In the genomic region with DNA sequence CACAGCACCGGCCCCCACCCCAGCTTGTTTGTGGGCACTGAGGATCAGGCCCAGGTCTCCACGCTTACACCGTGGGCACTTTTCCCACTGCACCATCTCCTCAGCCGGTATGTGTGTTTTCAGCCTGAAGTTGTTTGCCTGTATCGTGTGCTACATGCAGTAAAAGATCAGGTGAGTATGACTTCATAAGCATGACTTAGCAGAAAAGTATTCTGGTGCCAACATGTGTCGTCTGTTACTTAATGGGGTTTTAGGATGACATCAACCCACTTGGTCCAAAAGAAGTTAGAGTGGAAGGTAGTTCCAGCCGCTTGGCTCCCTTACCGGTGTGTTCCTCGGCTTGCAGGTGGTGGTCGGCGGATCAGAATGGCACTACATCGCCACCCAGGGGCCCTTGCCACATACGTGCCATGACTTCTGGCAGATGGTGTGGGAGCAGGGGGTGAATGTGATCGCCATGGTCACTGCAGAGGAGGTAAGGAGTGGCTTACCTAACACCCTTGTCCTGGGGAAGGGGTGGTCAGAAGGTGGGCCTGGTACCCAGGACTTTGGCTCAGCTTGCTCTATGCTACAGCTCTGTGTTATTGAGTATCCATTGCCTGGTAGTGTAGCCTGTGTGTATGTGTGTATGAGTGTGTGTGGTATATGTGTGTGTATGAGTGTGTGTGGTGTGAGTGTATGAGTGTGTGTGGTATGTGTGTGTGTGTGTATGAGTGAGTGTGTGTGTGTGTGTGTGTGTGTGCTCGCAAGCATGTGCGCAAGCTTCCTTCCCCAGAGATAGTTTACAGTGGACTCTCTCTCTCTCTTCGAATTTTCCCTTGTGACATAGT, we compare ENCODE assay signal across 10 mouse cellular contexts.
DNase-seq lines count a peak whose midpoint lies in the region; ATAC-seq and TF ChIP-seq lines count a peak whose summit lies in the region.
"Had no signal": no experiment of that assay in that cellular context is flagged by ENCODE, and none has a peak within 500 bp of the region (broad histone marks: within the 10 kb centered on the region; RNA-seq: fewer than 3 reads in every experiment).

No protein-coding gene starts in this region.

- H3K27ac ChIP-seq in embryonic facial prominence, embryonic 12.5 days: peak overlapping the region; percentile 74
- no peak overlapping the region; the same call in 1 of the 2 replicates for H3K27ac ChIP-seq in embryonic facial prominence, embryonic 10.5 days (replicated peaks)
- H3K27ac ChIP-seq in lung, embryonic 14.5 days (ENCODE audit: low read depth): peak overlapping the region; percentile 82
- H3K27ac ChIP-seq in intestine, embryonic 15.5 days: 0 out of 2 replicates have a peak overlapping the region, but pooled peaks have one; percentile 27
- no peak overlapping the region for H3K27ac ChIP-seq in thymus, adult 2 months (ENCODE audit: control insufficient read depth, insufficient read depth, low read length)
- H3K27ac ChIP-seq: hindbrain, embryonic 14.5 days; limb, embryonic 13.5 days had no signal

- peaks cover 14% of the 10 kb centered on the region for H3K4me1 ChIP-seq in embryonic facial prominence, embryonic 12.5 days
- peaks cover 12% of the 10 kb centered on the region for H3K4me1 ChIP-seq in embryonic facial prominence, embryonic 10.5 days
- H3K4me1 ChIP-seq in lung, embryonic 14.5 days (ENCODE audit: insufficient read depth): 0 out of 2 replicates have a peak, but pooled peaks cover 4% of the 10 kb centered on the region
- H3K4me1 ChIP-seq in intestine, embryonic 15.5 days (replicated peaks): no peaks in the 10 kb centered on the region
- H3K4me1 ChIP-seq in thymus, adult 2 months (replicated peaks; ENCODE audit: control insufficient read depth, insufficient read depth, low read length): peaks cover 35% of the 10 kb centered on the region

- H3K36me3 ChIP-seq in embryonic facial prominence, embryonic 12.5 days: peaks cover 41% of the 10 kb centered on the region
- peaks cover 40% of the 10 kb centered on the region for H3K36me3 ChIP-seq in embryonic facial prominence, embryonic 10.5 days (replicated peaks)
- H3K36me3 ChIP-seq in lung, embryonic 14.5 days (ENCODE audit: insufficient read depth): peaks cover 49% of the 10 kb centered on the region
- peaks cover 8% of the 10 kb centered on the region for H3K36me3 ChIP-seq in intestine, embryonic 15.5 days
- H3K36me3 ChIP-seq in thymus, adult 2 months (ENCODE audit: control insufficient read depth, insufficient read depth, low read length): no peaks in the 10 kb centered on the region

- no peaks in the 10 kb centered on the region for H3K27me3 ChIP-seq in embryonic facial prominence, embryonic 12.5 days
- no peaks in the 10 kb centered on the region for H3K27me3 ChIP-seq in embryonic facial prominence, embryonic 10.5 days (replicated peaks; ENCODE audit: low read depth, poor library complexity, severe bottlenecking)
- H3K27me3 ChIP-seq in lung, embryonic 14.5 days (ENCODE audit: insufficient read depth, low read length): no peaks in the 10 kb centered on the region
- H3K27me3 ChIP-seq in intestine, embryonic 15.5 days (replicated peaks): no peaks in the 10 kb centered on the region
- H3K27me3 ChIP-seq in thymus, adult 2 months (ENCODE audit: control insufficient read depth, insufficient read depth, low read length): no peaks in the 10 kb centered on the region
- H3K27me3 ChIP-seq: limb, embryonic 13.5 days had no signal

- H3K9me3 ChIP-seq in embryonic facial prominence, embryonic 12.5 days: no peaks in the 10 kb centered on the region
- no peaks in the 10 kb centered on the region for H3K9me3 ChIP-seq in embryonic facial prominence, embryonic 10.5 days
- H3K9me3 ChIP-seq in lung, embryonic 14.5 days (ENCODE audit: low read depth, low read length): no peaks in the 10 kb centered on the region
- H3K9me3 ChIP-seq in intestine, embryonic 15.5 days: no peaks in the 10 kb centered on the region
- H3K9me3 ChIP-seq: limb, embryonic 13.5 days had no signal

- WGBS in embryonic facial prominence, embryonic 12.5 days: 84% methylated on average over 17 of the region's 17 CpGs
- WGBS in embryonic facial prominence, embryonic 10.5 days: 89% methylated on average over 17 of the region's 17 CpGs
- 70% methylated on average over 17 of the region's 17 CpGs for WGBS in lung, embryonic 14.5 days
- 84% methylated on average over 17 of the region's 17 CpGs for WGBS in intestine, embryonic 15.5 days
- WGBS in thymus, adult 2 months: 78% methylated on average over 17 of the region's 17 CpGs

- H3K9ac ChIP-seq in embryonic facial prominence, embryonic 12.5 days: no peak overlapping the region
- H3K9ac ChIP-seq in lung, embryonic 14.5 days: no peak overlapping the region
- H3K9ac ChIP-seq in intestine, embryonic 15.5 days: no peak overlapping the region
- H3K9ac ChIP-seq: hindbrain, embryonic 14.5 days; limb, embryonic 13.5 days had no signal

- TF ChIP-seq POLR2A in thymus, adult 2 months (IDR thresholded peaks at IDR 0.05; ENCODE audit: control insufficient read depth, extremely low read depth, insufficient read depth, low read length, poor library complexity): no peak

- ATAC-seq in embryonic facial prominence, embryonic 12.5 days (ENCODE audit: insufficient number of reproducible peaks, insufficient read depth, low FRiP score, low TSS enrichment): no peak
- ATAC-seq in lung, embryonic 14.5 days (ENCODE audit: insufficient read depth): peak; percentile 53
- peak; percentile 31 for ATAC-seq in intestine, embryonic 15.5 days

- DNase-seq in embryonic facial prominence, embryonic 10.5 days (ENCODE audit: low spot score): no peak
- DNase-seq in lung, embryonic 14.5 days: peak; percentile 47
- DNase-seq in lung, postnatal 10 days: no peak
- peak; percentile 56 for DNase-seq in thymus, adult 2 months
- no peak for DNase-seq in cerebellum, postnatal 25 days
- no peak for DNase-seq in gastrocnemius, adult 8-10 months (ENCODE audit: low spot score in 2 of 2)

- no peak overlapping the region for H3K4me2 ChIP-seq in embryonic facial prominence, embryonic 12.5 days (replicated peaks)
- 0 out of 2 replicates have a peak overlapping the region, but pooled peaks have one; percentile 7 for H3K4me2 ChIP-seq in lung, embryonic 14.5 days
- H3K4me2 ChIP-seq in intestine, embryonic 15.5 days (replicated peaks): no peak overlapping the region
- H3K4me2 ChIP-seq: hindbrain, embryonic 14.5 days; limb, embryonic 13.5 days had no signal

- TF ChIP-seq CTCF in lung, embryonic 14.5 days (IDR thresholded peaks at IDR 0.05; ENCODE audit: low read depth): peak; percentile 45
- TF ChIP-seq CTCF in thymus, adult 2 months (IDR thresholded peaks at IDR 0.05; ENCODE audit: borderline replicate concordance, control insufficient read depth, extremely low read depth, insufficient read depth, low read length, poor library complexity): peak; percentile 51; the same call in 1 of the 2 replicates

- H3K4me3 ChIP-seq in embryonic facial prominence, embryonic 12.5 days: no peak overlapping the region
- no peak overlapping the region for H3K4me3 ChIP-seq in embryonic facial prominence, embryonic 10.5 days
- H3K4me3 ChIP-seq in lung, embryonic 14.5 days (ENCODE audit: low read depth, low read length): no peak overlapping the region
- H3K4me3 ChIP-seq in intestine, embryonic 15.5 days (replicated peaks): no peak overlapping the region
- no peak overlapping the region for H3K4me3 ChIP-seq in thymus, adult 2 months (ENCODE audit: control insufficient read depth, insufficient read depth, low read length)
- H3K4me3 ChIP-seq: limb, embryonic 13.5 days had no signal

Comparison
In these comparisons a context has a peak if more than half of its experiments do, and no peak if none do; other contexts are left out.
1. H3K27ac ChIP-seq: peak in embryonic facial prominence, embryonic 12.5 days (single experiment), lung, embryonic 14.5 days (single experiment) and intestine, embryonic 15.5 days (single experiment); none in embryonic facial prominence, embryonic 10.5 days (single experiment) and thymus, adult 2 months (single experiment).
2. DNase-seq: peak in lung, embryonic 14.5 days (single experiment) and thymus, adult 2 months (single experiment); none in embryonic facial prominence, embryonic 10.5 days (single experiment), lung, postnatal 10 days (single experiment), cerebellum, postnatal 25 days (0 of 2) and gastrocnemius, adult 8-10 months (0 of 2).